Mouse (Mus musculus) C2C12 (cell line): ENCODE measurements at regions not wholly inside any gene's neighbourhood (a gene's known extent, or its start where the extent isn't known, plus 50 kb on each side); places are given as distances from the start of the nearest gene placed in this dataset.

Experiments
- CEBPB ChIP-seq: IDR thresholded peaks from one replicate; pipeline ENCODE4 v1.6.1; 2011; ENCODE audit warnings: low read depth, mild to moderate bottlenecking, control low read depth, moderate library complexity
- CTCF ChIP-seq: IDR thresholded peaks from one replicate; pipeline ENCODE4 v1.5.1; 2011; ENCODE audit not compliant: control insufficient read depth, insufficient read depth, insufficient read length
- MAX ChIP-seq: IDR thresholded peaks from one replicate; pipeline ENCODE4 v1.6.1; 2011; ENCODE audit warnings: mild to moderate bottlenecking, control low read depth
- MYOG ChIP-seq: IDR thresholded peaks from one replicate; pipeline ENCODE4 v1.6.1; 2011; ENCODE audit not compliant: control insufficient read depth, insufficient read length; ENCODE audit errors: extremely low read depth
- USF1 ChIP-seq: IDR thresholded peaks from one replicate; pipeline ENCODE4 v1.6.1; 2011; ENCODE audit warnings: low read depth, mild to moderate bottlenecking, control low read depth, moderate library complexity

GRCm38 (mm10) chr15:40561661-40562060, 427.5 kb downstream of the 9330182O14Rik start:
- TF ChIP-seq MAX (no peak), CTCF (no peak), USF1 (no peak), CEBPB (no peak), MYOG (no peak)
